8 mouse cellular contexts compared by ENCODE assay signal in genomic region chr19:55100227-55101140, GRCm38 (mm10). TPM values are rescaled to one million over a fixed set of nuclear protein-coding genes. Genes with fewer than 3 reads are reported as not detected.
A peak's percentile ranks its signal among the peaks of the same experiment; 100 is the strongest.
DNase-seq lines count a peak whose midpoint lies in the region; ATAC-seq and TF ChIP-seq lines count a peak whose summit lies in the region.

No protein-coding gene starts in this region.

- peak overlapping the region; percentile 98 for H3K4me3 ChIP-seq in lung, adult 2 months (replicated peaks; ENCODE audit: extremely low read depth, low read depth, low read length)
- peak overlapping the region; percentile 91 for H3K4me3 ChIP-seq in forebrain, embryonic 10.5 days
- H3K4me3 ChIP-seq in limb, embryonic 14.5 days (replicated peaks; ENCODE audit: low read length), result peak overlapping the region; percentile 93

- TF ChIP-seq CTCF in lung, adult 2 months (IDR thresholded peaks at IDR 0.05; ENCODE audit: insufficient read depth, low read length), result no peak

- no peaks in the 10 kb centered on the region for H3K9me3 ChIP-seq in forebrain, embryonic 10.5 days
- no peaks in the 10 kb centered on the region for H3K9me3 ChIP-seq in limb, embryonic 14.5 days (ENCODE audit: control insufficient read depth, low read length)

- peak overlapping the region; percentile 92 for H3K27ac ChIP-seq in forebrain, embryonic 10.5 days
- no peak overlapping the region for H3K27ac ChIP-seq in limb, embryonic 14.5 days (replicated peaks; ENCODE audit: low read depth, low read length)

- no peaks in the 10 kb centered on the region for H3K27me3 ChIP-seq in forebrain, embryonic 10.5 days (ENCODE audit: poor library complexity, severe bottlenecking)
- H3K27me3 ChIP-seq in limb, embryonic 14.5 days (ENCODE audit: control insufficient read depth, insufficient read depth, low read length), result no peaks in the 10 kb centered on the region

- WGBS in lung, adult 2 months, result 48% methylated on average over 2 of the region's 2 CpGs
- WGBS in forebrain, embryonic 10.5 days, result 81% methylated on average over 2 of the region's 2 CpGs
- WGBS in limb, embryonic 14.5 days, result 63% methylated on average over 2 of the region's 2 CpGs

- ATAC-seq in limb, embryonic 14.5 days (ENCODE audit: low FRiP score, low read depth), result no peak

- H3K4me2 ChIP-seq in limb, embryonic 14.5 days (replicated peaks; ENCODE audit: low read depth, low read length, severe bottlenecking), result peak overlapping the region; percentile 98

- peaks cover 11% of the 10 kb centered on the region for H3K4me1 ChIP-seq in lung, adult 2 months (ENCODE audit: control insufficient read depth, insufficient read depth, low read length)
- H3K4me1 ChIP-seq in forebrain, embryonic 10.5 days, result peaks cover 23% of the 10 kb centered on the region
- H3K4me1 ChIP-seq in limb, embryonic 14.5 days (ENCODE audit: control insufficient read depth, insufficient read depth, low read length), result peaks cover 7% of the 10 kb centered on the region; the same call in 1 of the 2 replicates

- H3K36me3 ChIP-seq in forebrain, embryonic 10.5 days (replicated peaks), result peaks cover 9% of the 10 kb centered on the region
- 0 out of 2 replicates have a peak, but pooled peaks cover 4% of the 10 kb centered on the region for H3K36me3 ChIP-seq in limb, embryonic 14.5 days (ENCODE audit: control insufficient read depth, insufficient read depth, low read length)

- no peak for DNase-seq in lung, adult 2 months
- no peak for DNase-seq in lung, postnatal 10 days
- DNase-seq in forebrain, embryonic 10.5 days (ENCODE audit: extremely low spot score, low spot score), result no peak
- no peak for DNase-seq in limb, embryonic 14.5 days (ENCODE audit: low spot score)
- DNase-seq in skeletal muscle tissue, adult 2 months (ENCODE audit: low read depth, low spot score), result peak; percentile 49
- no peak for DNase-seq in right cerebral cortex, postnatal 25 days
- DNase-seq in thymus, adult 18-20 months, result no peak
- DNase-seq in cerebellum, postnatal 36 days, result no peak

- TF ChIP-seq POLR2A in lung, adult 2 months (IDR thresholded peaks at IDR 0.05; ENCODE audit: borderline replicate concordance, extremely low read depth, low read depth, low read length), result no peak
- TF ChIP-seq POLR2A in limb, embryonic 14.5 days (IDR thresholded peaks at IDR 0.05; ENCODE audit: borderline replicate concordance, extremely low read depth, insufficient read depth, insufficient read length), result no peak

- H3K9ac ChIP-seq in limb, embryonic 14.5 days (ENCODE audit: low read depth, low read length, severe bottlenecking), result peak overlapping the region; percentile 94

RNA-seq across cellular contexts. Expression of gene Gpam, which starts 26.6 kb away (rescaled TPM):
- polyA plus RNA-seq in lung, adult 2 months (2012; rRNA removed), result 59.0 and 70.8 TPM in 2 replicates
- 21.5 and 22.4 TPM in 2 replicates for polyA plus RNA-seq in forebrain, embryonic 10.5 days (2016; fragmentation: Nextera tagmentation; extraction: Ambion mirVana)
- 15.9 and 19.1 TPM in 2 replicates for polyA plus RNA-seq in limb, embryonic 14.5 days (2012; rRNA removed)
- polyA plus RNA-seq in limb, embryonic 14.5 days (2014; fragmentation: Nextera tagmentation; extraction: Ambion mirVana), result 16.0 and 18.2 TPM in 2 replicates
